Mouse (Mus musculus): Measurements from ENCODE around the gene Krcc1. TPM values are rescaled to one million over a fixed set of nuclear protein-coding genes. Genes with fewer than 3 reads are reported as not detected.

The Krcc1 gene
- polyA plus RNA-seq, 1 experiment from 2014 or later: 21.5 TPM

- no peak overlapping the region for H3K9ac ChIP-seq
- DNase-seq (ENCODE audit: low spot score): no peak
- H3K4me2 ChIP-seq (replicated peaks): no peak overlapping the region
- H3K4me3 ChIP-seq (replicated peaks; ENCODE audit: low read length): no peak overlapping the region
- 94% methylated on average over 11 of the region's 11 CpGs for WGBS
- H3K27me3 ChIP-seq (ENCODE audit: control insufficient read depth, insufficient read depth, low read length): no peaks in the 10 kb centered on the region
- no peaks in the 10 kb centered on the region for H3K4me1 ChIP-seq (replicated peaks; ENCODE audit: control insufficient read depth, insufficient read depth, low read length)
- ATAC-seq (ENCODE audit: low FRiP score): no peak
- H3K36me3 ChIP-seq (replicated peaks; ENCODE audit: control insufficient read depth, insufficient read depth): no peaks in the 10 kb centered on the region
- no peak overlapping the region for H3K27ac ChIP-seq
- H3K9me3 ChIP-seq (ENCODE audit: control insufficient read depth, low read length): no peaks in the 10 kb centered on the region
Observed at GRCm38 (mm10) chr6:71333578-71334273, 62.2 kb downstream of the Krcc1 start.

Small RNAs within 50 kb of the gene (microRNA-seq; reads per million reads assigned to microRNA genes)
- gene Mir8112: 27.4 reads per million, percentile 37 among the genes with 10 or more reads in this experiment

Other genes with a start within 250 kb of the Krcc1 start
- 4.5 and 5.5 TPM in 2 replicates for gene Thnsl2, start 127.2 kb upstream of the Krcc1 start, polyA plus RNA-seq (2014; fragmentation: Nextera tagmentation; extraction: Ambion mirVana)
- gene Fabp1, start 71.8 kb upstream of the Krcc1 start, polyA plus RNA-seq (2014; fragmentation: Nextera tagmentation; extraction: Ambion mirVana): not detected in 2 replicates
- gene Smyd1, start 50.6 kb downstream of the Krcc1 start, polyA plus RNA-seq (2014; fragmentation: Nextera tagmentation; extraction: Ambion mirVana): 0.24 and 0.56 TPM in 2 replicates
- not detected in 2 replicates for gene Cd8b1, start 51.1 kb downstream of the Krcc1 start, polyA plus RNA-seq (2014; fragmentation: Nextera tagmentation; extraction: Ambion mirVana)
- not detected in 2 replicates for gene Cd8a, start 101.8 kb downstream of the Krcc1 start, polyA plus RNA-seq (2014; fragmentation: Nextera tagmentation; extraction: Ambion mirVana)
- 5.8 TPM in 2 replicates for gene Rmnd5a, start 169.0 kb downstream of the Krcc1 start, polyA plus RNA-seq (2014; fragmentation: Nextera tagmentation; extraction: Ambion mirVana)
- gene Rnf103, start 222.2 kb downstream of the Krcc1 start, polyA plus RNA-seq (2014; fragmentation: Nextera tagmentation; extraction: Ambion mirVana): 31.1 and 35.8 TPM in 2 replicates

Measured in hindbrain, embryonic 14.5 days (tissue).